Mouse (Mus musculus) lung, adult 2 months (tissue): ENCODE measurements at regions not wholly inside any gene's neighbourhood (a gene's known extent, or its start where the extent isn't known, plus 50 kb on each side); places are given as distances from the start of the nearest gene placed in this dataset.

Experiments
- CTCF ChIP-seq: fragments of 200-500 bp; IDR thresholded peaks from 2 replicates; pipeline ENCODE4 v1.5.1; 2011; ENCODE audit warnings: mild to moderate bottlenecking, low read length, control low read depth; ENCODE audit not compliant: insufficient read depth
- POLR2A ChIP-seq: fragments of 200-500 bp; IDR thresholded peaks from 2 replicates; pipeline ENCODE4 v1.6.1; 2011; ENCODE audit warnings: low read depth, mild to moderate bottlenecking, control low read depth, low read length, borderline replicate concordance; ENCODE audit errors: extremely low read depth

DNA sequence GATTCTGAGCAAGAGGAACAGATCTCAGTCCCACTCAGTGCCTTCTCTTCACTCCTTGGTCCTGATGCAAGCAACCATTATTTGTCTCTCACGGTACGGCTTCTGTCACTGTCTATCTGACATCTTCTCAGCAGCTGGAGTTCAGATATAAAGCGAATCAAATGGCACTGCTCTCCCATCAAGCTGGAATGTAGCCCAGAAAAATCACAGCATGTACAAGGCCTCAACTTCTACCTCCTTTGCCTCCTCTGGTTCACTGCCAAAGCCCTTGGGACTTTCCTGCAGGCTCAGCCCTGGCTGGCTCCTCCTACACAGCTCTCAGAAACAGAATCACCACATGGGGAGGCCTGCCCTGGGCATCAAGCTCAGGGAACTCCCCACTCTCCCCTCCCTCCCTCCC, 107.1 kb upstream of the Prok2 start:
- TF ChIP-seq CTCF: no peak
- no peak for TF ChIP-seq POLR2A
